Mouse (Mus musculus) stomach, postnatal 0 days (tissue): ENCODE measurements around the gene Tgm6.

Experiments used
- CTCF ChIP-seq: IDR thresholded peaks from 2 replicates; pipeline ENCODE4 v1.5.1; 2016; ENCODE audit warnings: antibody characterized with exemption, low read depth, mild to moderate bottlenecking, moderate library complexity
- EP300 ChIP-seq: optimal IDR thresholded peaks from 2 replicates; pipeline ENCODE3; 2016; ENCODE audit warnings: antibody characterized with exemption

DNA sequence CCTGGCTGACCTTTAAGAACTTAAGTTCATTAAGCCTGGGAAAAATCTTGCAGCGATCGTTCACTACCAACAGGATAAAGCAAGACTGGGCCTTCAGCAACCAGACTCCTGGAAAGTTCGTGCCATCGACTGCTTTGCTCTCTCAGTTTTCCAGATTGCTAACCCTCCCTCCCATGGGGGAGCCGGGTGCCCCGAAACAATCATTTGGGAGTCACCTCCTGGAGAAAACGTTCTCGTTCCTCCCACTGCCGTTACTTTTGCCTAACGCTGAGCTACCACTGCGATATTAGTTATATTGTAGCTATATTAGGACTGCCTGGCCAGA is 66.1 kb downstream of the Tgm6 start:
- TF ChIP-seq CTCF (no peak), EP300 (no peak)
